Mouse (Mus musculus): ENCODE measurements around the gene Wbp2nl.

DNA sequence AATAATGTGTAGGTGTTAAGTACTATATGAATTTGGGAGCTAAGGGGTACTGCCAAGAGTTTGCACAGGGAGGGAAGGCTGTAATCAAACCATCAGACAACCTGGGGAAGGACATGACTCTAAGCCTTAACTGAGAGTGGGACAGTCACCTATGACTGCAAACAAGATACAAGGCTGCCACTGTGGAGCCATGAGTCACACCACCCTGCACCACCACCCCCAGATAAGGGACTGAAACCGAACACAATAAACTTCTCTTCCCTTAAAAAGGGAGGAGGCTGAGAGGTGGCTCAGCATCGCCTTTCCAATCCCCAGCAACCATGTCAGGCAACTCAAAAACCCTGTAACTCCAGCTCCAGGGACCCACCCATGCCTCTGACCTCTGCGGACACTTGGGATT is 52.7 kb downstream of the Wbp2nl start:
- TF ChIP-seq MAZ (IDR thresholded peaks at IDR 0.05; ENCODE audit: low read depth, low read length) (no peak), TCF12 (IDR thresholded peaks at IDR 0.05; ENCODE audit: low read depth, low read length) (no peak), POLR2A (IDR thresholded peaks at IDR 0.05; ENCODE audit: control insufficient read depth in 1 of 2, insufficient read depth in 1 of 2, low read depth in 1 of 2, low read length in 2 of 2, poor library complexity in 1 of 2) (peak in 1 of 2 experiments; percentile 21; a peak in 1 of 4 replicates), MEF2A (IDR thresholded peaks at IDR 0.05; ENCODE audit: extremely low read depth, insufficient replicate concordance, low read depth, low read length, poor library complexity, severe bottlenecking) (no peak)
